Mouse (Mus musculus): ENCODE measurements around the gene Ric3. TPM values are rescaled to one million over a fixed set of nuclear protein-coding genes. Genes with fewer than 3 reads are reported as not detected.
A peak's percentile ranks its signal among the peaks of the same experiment; 100 is the strongest.

Gene Ric3
- polyA plus RNA-seq, 1 experiment from 2014 or later, result 0.82 TPM

GRCm38 (mm10) chr7:109016378-109016923 is 66.7 kb downstream of the Ric3 start:
- Histone ChIP-seq H3K4me3 (no peak overlapping the region), H3K27me3 (replicated peaks) (peaks cover 33% of the 10 kb centered on the region), H3K9ac (no peak overlapping the region), H3K4me1 (no peaks in the 10 kb centered on the region), H3K27ac (replicated peaks) (no peak overlapping the region), H3K4me2 (no peak overlapping the region), H3K36me3 (no peaks in the 10 kb centered on the region), H3K9me3 (no peaks in the 10 kb centered on the region)
- 50% methylated on average over 5 of the region's 5 CpGs for WGBS
- no peak for ATAC-seq (ENCODE audit: extremely low read depth, insufficient number of reproducible peaks, low FRiP score, low TSS enrichment)

DNA sequence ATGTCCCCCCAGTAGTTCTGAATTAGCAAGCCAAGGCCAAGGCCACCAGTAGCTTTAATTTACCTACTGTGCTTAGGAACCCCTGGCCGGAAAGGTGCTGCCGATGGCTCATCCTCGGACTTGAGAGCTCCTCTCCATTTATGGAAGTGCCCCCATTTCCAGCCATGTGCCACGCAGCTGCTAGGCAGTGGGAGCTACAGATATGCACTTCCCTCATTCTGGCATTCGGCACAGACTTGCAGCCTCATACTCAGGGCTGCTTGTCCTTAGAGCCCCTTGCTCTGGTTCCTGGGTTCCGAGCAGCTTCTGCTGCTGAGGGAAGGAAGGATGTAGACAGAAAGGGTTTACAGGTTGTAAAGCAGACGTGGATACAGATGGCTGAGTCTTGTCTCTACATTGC is 68.3 kb downstream of the Ric3 start:
- no peak for ATAC-seq (ENCODE audit: extremely low read depth, insufficient number of reproducible peaks, low FRiP score, low TSS enrichment)
- no peaks in the 10 kb centered on the region for H3K9me3 ChIP-seq
- 55% methylated on average over 7 of the region's 7 CpGs for WGBS
- no peaks in the 10 kb centered on the region for H3K36me3 ChIP-seq
- H3K4me3 ChIP-seq, result no peak overlapping the region
- no peak overlapping the region for H3K4me2 ChIP-seq
- no peak overlapping the region for H3K27ac ChIP-seq (replicated peaks)
- no peak overlapping the region for H3K9ac ChIP-seq
- H3K27me3 ChIP-seq (replicated peaks), result peaks cover 49% of the 10 kb centered on the region
- H3K4me1 ChIP-seq, result 0 out of 2 replicates have a peak, but pooled peaks cover 5% of the 10 kb centered on the region

GRCm38 (mm10) chr7:109012998-109013625 is 70.0 kb downstream of the Ric3 start:
- H3K4me1 ChIP-seq, result 0 out of 2 replicates have a peak, but pooled peaks cover 5% of the 10 kb centered on the region
- no peaks in the 10 kb centered on the region for H3K9me3 ChIP-seq
- ATAC-seq (ENCODE audit: extremely low read depth, insufficient number of reproducible peaks, low FRiP score, low TSS enrichment), result no peak
- no peak overlapping the region for H3K4me3 ChIP-seq
- H3K4me2 ChIP-seq, result no peak overlapping the region
- 38% methylated on average over 4 of the region's 4 CpGs for WGBS
- peaks cover 66% of the 10 kb centered on the region for H3K27me3 ChIP-seq (replicated peaks)
- H3K27ac ChIP-seq (replicated peaks), result no peak overlapping the region
- H3K36me3 ChIP-seq, result no peaks in the 10 kb centered on the region
- no peak overlapping the region for H3K9ac ChIP-seq

GRCm38 (mm10) chr7:109012575-109012974 is 70.6 kb downstream of the Ric3 start:
- H3K9me3 ChIP-seq, result no peaks in the 10 kb centered on the region
- 0 out of 2 replicates have a peak, but pooled peaks cover 5% of the 10 kb centered on the region for H3K4me1 ChIP-seq
- WGBS, result 75% methylated on average over 1 of the region's 1 CpGs
- peaks cover 72% of the 10 kb centered on the region for H3K27me3 ChIP-seq (replicated peaks)
- H3K36me3 ChIP-seq, result no peaks in the 10 kb centered on the region
- no peak overlapping the region for H3K4me3 ChIP-seq
- H3K4me2 ChIP-seq, result no peak overlapping the region
- H3K27ac ChIP-seq (replicated peaks), result no peak overlapping the region
- ATAC-seq (ENCODE audit: extremely low read depth, insufficient number of reproducible peaks, low FRiP score, low TSS enrichment), result no peak
- no peak overlapping the region for H3K9ac ChIP-seq

DNA sequence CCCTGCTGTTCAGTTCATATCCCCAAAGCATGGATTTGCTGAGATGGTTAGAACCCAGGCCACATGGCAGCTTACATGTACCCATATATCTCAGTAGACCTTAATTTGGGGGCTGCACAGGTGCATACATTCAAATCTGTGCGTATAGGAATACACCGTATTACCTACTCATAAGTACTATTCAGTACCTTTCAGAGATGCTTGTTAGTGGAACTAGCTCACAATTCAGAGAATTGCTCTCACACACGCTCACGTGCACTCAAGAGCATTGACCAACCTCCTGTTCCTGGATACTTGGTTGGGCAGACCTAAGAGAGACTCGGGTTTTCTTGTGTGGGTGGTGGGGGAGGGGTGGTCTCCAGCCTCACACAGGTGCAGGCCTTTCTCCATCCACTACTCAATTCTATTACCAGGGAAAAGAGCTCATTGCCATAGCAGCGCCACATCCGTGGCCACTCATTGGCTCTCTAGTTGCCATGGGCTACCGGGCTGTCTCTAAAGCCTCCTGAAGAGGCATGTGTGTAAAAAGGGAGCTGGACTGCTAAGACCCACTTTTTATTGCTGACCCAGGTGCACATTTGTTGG is 71.4 kb downstream of the Ric3 start:
- Histone ChIP-seq H3K4me1 (0 out of 2 replicates have a peak, but pooled peaks cover 5% of the 10 kb centered on the region), H3K9ac (no peak overlapping the region), H3K9me3 (no peaks in the 10 kb centered on the region), H3K4me2 (peak overlapping the region; percentile 79), H3K4me3 (peak overlapping the region; percentile 58; the same call in 1 of the 2 replicates), H3K27ac (replicated peaks) (no peak overlapping the region), H3K36me3 (no peaks in the 10 kb centered on the region), H3K27me3 (replicated peaks) (peaks cover 80% of the 10 kb centered on the region)
- 50% methylated on average over 8 of the region's 8 CpGs for WGBS
- no peak for ATAC-seq (ENCODE audit: extremely low read depth, insufficient number of reproducible peaks, low FRiP score, low TSS enrichment)

DNA sequence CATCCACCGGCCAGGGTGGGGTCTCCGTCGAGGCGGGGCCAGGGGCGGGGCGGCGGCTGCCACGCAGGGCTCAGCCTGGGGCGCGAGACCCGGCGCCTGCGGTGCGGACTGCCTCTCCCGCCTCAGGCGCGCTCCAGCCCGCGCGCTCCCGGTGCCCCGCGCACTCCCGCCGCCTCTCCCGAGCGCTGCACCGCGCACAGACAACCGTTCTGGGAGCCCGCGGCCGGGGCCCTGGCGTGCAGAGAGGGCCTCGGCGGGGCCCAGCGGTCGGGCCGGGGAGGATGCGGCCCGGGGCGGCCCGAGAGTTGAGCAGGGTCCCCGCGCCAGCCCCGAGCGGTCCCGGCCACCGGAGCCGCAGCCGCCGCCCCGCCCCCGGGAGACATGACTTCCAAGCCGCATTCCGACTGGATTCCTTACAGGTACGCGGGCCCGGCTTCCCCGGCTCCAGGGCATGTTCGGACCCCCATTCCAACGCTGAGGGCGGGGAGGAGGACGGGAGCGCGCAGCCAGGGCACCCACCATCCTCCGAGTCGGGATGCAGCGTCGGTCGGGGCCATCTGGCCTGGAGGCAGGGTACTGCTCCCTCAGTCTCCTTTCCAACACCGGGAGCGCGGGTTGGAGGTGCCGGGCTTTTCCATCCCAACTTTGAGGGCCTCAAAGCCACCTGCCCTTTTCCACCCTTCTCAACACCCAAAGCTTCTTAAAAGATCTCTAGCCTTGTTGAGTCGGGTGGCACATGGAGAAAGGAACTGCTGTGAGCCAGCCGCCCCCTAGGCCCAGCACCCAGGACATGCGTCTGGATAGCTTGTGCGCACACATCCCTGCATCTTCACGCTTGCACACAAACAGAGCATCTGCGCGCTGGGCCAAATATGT is 72.2 kb downstream of the Ric3 start:
- peak overlapping the region; percentile 67 for H3K9ac ChIP-seq
- peak overlapping the region; percentile 79 for H3K4me2 ChIP-seq
- peaks cover 83% of the 10 kb centered on the region for H3K27me3 ChIP-seq (replicated peaks)
- no peaks in the 10 kb centered on the region for H3K9me3 ChIP-seq
- no peaks in the 10 kb centered on the region for H3K36me3 ChIP-seq
- 0 out of 2 replicates have a peak, but pooled peaks cover 5% of the 10 kb centered on the region for H3K4me1 ChIP-seq
- 5% methylated on average over 52 of the region's 82 CpGs for WGBS
- peak overlapping the region; percentile 58 for H3K4me3 ChIP-seq
- no peak overlapping the region for H3K27ac ChIP-seq (replicated peaks)
- ATAC-seq (ENCODE audit: extremely low read depth, insufficient number of reproducible peaks, low FRiP score, low TSS enrichment), result no peak

DNA sequence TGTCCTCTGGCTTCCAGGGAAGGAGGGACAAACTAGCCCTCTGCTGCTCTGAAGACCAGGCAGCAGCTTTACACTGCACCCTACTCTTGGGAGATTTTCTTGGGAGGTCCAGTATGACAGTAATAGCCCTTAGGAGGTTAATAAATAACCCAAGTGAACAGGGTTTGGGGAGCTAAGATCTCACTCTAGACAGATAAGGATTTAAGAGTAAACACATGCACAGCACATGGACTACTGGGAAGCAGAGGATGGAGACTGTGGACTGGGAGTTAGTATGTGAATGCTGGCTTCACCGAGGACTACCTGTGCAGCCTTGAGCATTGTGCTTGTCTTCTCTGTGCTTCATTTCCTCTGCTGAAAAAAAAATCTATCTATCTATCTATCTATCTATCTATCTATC is 73.9 kb downstream of the Ric3 start:
- Histone ChIP-seq H3K27me3 (replicated peaks) (peaks cover 86% of the 10 kb centered on the region), H3K9ac (no peak overlapping the region), H3K27ac (replicated peaks) (no peak overlapping the region), H3K9me3 (no peaks in the 10 kb centered on the region), H3K4me3 (no peak overlapping the region), H3K4me1 (0 out of 2 replicates have a peak, but pooled peaks cover 5% of the 10 kb centered on the region), H3K36me3 (no peaks in the 10 kb centered on the region), H3K4me2 (no peak overlapping the region)
- ATAC-seq (ENCODE audit: extremely low read depth, insufficient number of reproducible peaks, low FRiP score, low TSS enrichment), result no peak
- WGBS, result 75% methylated on average over 1 of the region's 1 CpGs

- no peaks in the 10 kb centered on the region for H3K4me1 ChIP-seq
- peaks cover 31% of the 10 kb centered on the region for H3K27me3 ChIP-seq (replicated peaks)
- H3K36me3 ChIP-seq, result no peaks in the 10 kb centered on the region
- H3K9me3 ChIP-seq, result no peaks in the 10 kb centered on the region
- no peak overlapping the region for H3K27ac ChIP-seq (replicated peaks)
- ATAC-seq (ENCODE audit: extremely low read depth, insufficient number of reproducible peaks, low FRiP score, low TSS enrichment), result no peak
- no peak overlapping the region for H3K4me2 ChIP-seq
- H3K9ac ChIP-seq, result no peak overlapping the region
- H3K4me3 ChIP-seq, result no peak overlapping the region
- 14% methylated on average over 3 of the region's 3 CpGs for WGBS
Measured at GRCm38 (mm10) chr7:109003653-109004052, 79.5 kb downstream of the Ric3 start.

DNA sequence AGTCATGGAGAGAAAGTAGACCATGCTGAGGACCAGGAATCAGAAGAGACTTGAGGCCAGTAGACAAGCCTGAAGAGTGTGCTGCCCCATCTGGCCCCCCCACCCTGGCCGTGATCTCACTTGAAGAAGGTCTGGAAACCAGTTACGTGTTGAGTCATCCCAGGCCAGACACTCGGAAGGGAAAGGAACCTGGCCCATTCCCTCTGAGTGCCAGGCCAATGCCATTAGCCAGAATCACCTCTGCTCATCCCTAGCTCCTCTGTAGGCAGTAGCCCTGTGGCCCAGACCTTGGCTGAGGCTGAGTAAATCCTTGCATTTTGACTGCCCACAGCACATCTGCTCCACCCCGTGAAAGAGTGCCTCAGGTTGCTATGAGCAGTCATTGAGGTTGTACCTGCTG is 81.2 kb downstream of the Ric3 start:
- no peak overlapping the region for H3K27ac ChIP-seq (replicated peaks)
- ATAC-seq (ENCODE audit: extremely low read depth, insufficient number of reproducible peaks, low FRiP score, low TSS enrichment), result no peak
- no peak overlapping the region for H3K9ac ChIP-seq
- no peaks in the 10 kb centered on the region for H3K4me1 ChIP-seq
- H3K36me3 ChIP-seq, result no peaks in the 10 kb centered on the region
- H3K9me3 ChIP-seq, result no peaks in the 10 kb centered on the region
- 72% methylated on average over 4 of the region's 4 CpGs for WGBS
- H3K4me2 ChIP-seq, result no peak overlapping the region
- peaks cover 14% of the 10 kb centered on the region; the same call in 1 of the 2 replicates for H3K27me3 ChIP-seq (replicated peaks)
- no peak overlapping the region for H3K4me3 ChIP-seq

- Histone ChIP-seq H3K4me1 (no peaks in the 10 kb centered on the region), H3K36me3 (no peaks in the 10 kb centered on the region), H3K4me3 (no peak overlapping the region), H3K27me3 (replicated peaks) (peaks cover 4% of the 10 kb centered on the region; the same call in 1 of the 2 replicates), H3K9ac (no peak overlapping the region), H3K4me2 (no peak overlapping the region), H3K27ac (replicated peaks) (no peak overlapping the region), H3K9me3 (no peaks in the 10 kb centered on the region)
- ATAC-seq (ENCODE audit: extremely low read depth, insufficient number of reproducible peaks, low FRiP score, low TSS enrichment), result no peak
- 42% methylated on average over 4 of the region's 4 CpGs for WGBS
Measured at GRCm38 (mm10) chr7:109000315-109000954, 82.7 kb downstream of the Ric3 start.

DNA sequence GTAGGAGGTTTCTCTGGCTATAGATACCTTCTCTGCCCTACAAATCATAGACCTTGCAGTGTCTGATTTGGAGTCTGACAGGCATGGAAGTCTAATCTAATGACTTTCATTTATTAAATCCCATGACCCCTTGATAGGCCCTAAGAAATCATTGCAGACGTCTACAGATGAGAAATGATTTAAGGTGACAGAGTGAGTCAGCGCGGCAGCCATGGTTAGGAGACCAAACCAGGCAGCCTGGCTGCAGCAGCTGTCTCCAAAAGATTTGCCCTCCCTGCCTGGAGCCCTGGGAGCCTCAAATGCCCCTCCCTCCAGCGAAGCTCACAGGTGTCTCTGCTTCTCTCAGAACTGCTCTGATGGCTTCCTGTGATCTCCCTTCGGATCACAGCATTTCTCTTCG is 87.0 kb downstream of the Ric3 start:
- 61% methylated on average over 6 of the region's 6 CpGs for WGBS
- peaks cover 3% of the 10 kb centered on the region; the same call in 1 of the 2 replicates for H3K4me1 ChIP-seq
- H3K27ac ChIP-seq (replicated peaks), result no peak overlapping the region
- no peak overlapping the region for H3K4me3 ChIP-seq
- H3K9me3 ChIP-seq, result no peaks in the 10 kb centered on the region
- H3K4me2 ChIP-seq, result no peak overlapping the region
- H3K9ac ChIP-seq, result no peak overlapping the region
- no peaks in the 10 kb centered on the region; the same call in 1 of the 2 replicates for H3K27me3 ChIP-seq (replicated peaks)
- no peaks in the 10 kb centered on the region for H3K36me3 ChIP-seq
- ATAC-seq (ENCODE audit: extremely low read depth, insufficient number of reproducible peaks, low FRiP score, low TSS enrichment), result no peak
